Mouse (Mus musculus) left cerebral cortex, adult 18-20 months (tissue): Measurements from ENCODE around the gene Sparcl1. TPM values are rescaled to one million over a fixed set of nuclear protein-coding genes. Genes with fewer than 3 reads are reported as not detected.

Source experiments
- DNase-seq, 2 experiments: peaks; one replicate each; pipeline ENCODE4 v3.0.0; 2021 to 2022; ENCODE audit warnings: low spot score in 2 of 2, mixed read lengths in 1 of 2
- microRNA-seq, 2 experiments: library from miRNA; unstranded; fragments of <30 nt; microRNA quantifications; one replicate each; pipeline ENCODE4 v1.2.0; 2021
- total RNA-seq, 2 experiments: library from RNA; stranded (reverse); gene quantifications; 2 replicates each; pipeline ENCODE4 v1.2.3; 2021

The Sparcl1 gene
- total RNA-seq, 2 experiments from 2014 or later: 1,509 to 1,567 TPM

DNA sequence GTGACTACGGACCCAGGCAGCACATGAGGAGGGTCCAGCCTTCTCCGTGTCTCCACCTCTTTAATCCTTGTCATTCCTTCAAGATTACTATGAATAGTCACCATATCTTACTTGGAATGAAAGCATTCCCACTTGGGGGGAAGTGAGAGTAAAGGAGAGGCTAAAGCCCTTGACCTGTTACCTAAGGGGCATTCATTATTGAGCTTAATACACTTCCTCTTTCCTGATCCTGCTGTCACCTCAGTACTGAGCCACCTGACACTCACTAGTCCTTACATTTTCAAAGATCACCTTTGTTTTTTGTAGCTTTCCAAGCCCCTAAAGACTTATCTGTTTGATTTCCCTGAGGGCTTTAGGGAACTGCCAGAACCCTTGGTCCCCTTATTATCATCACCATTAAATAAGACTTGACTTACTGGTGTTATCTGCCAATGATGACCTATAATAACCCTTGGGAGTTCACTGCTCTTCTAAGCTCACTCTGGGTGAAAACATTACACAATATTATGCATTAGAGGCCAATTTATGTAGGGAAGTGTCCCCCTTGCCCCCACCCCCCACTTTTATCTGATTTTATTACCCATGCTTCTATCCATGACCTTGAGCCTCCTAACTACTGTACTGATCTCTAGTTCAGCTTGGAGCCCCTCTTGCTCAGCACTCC is 81.0 kb downstream of the Sparcl1 start:
- DNase-seq: no peak

Small RNAs within 50 kb of the gene (microRNA-seq; reads per million reads assigned to microRNA genes)
- gene Mir5619: 0 to 0.85 reads per million in 2 experiments

Other genes with a start within 250 kb of the Sparcl1 start
- gene Klhl8, start 202.5 kb downstream of the Sparcl1 start, total RNA-seq: 10 to 100 TPM; 36.0 to 39.0 TPM
- gene Hsd17b13, start 136.3 kb downstream of the Sparcl1 start, total RNA-seq: under 1 TPM; 0.30 to 0.44 TPM
- 10 to 100 TPM; 49.0 to 52.9 TPM for gene Hsd17b11, start 91.8 kb downstream of the Sparcl1 start, total RNA-seq
- 10 to 100 TPM; 60.5 to 62.1 TPM for gene Nudt9, start 67.4 kb downstream of the Sparcl1 start, total RNA-seq
- gene Gm17660, start 36.1 kb downstream of the Sparcl1 start, total RNA-seq: not detected
- gene Dspp, start 57.0 kb upstream of the Sparcl1 start, total RNA-seq: under 1 TPM in 1 of 2 experiments, not detected in 1; 0.16 TPM
- gene Dmp1, start 88.9 kb upstream of the Sparcl1 start, total RNA-seq: 1 to 10 TPM; 6.7 to 7.2 TPM
- under 1 TPM; 0.16 to 0.35 TPM for gene Ibsp, start 185.4 kb upstream of the Sparcl1 start, total RNA-seq
- not detected for gene Mepe, start 211.6 kb upstream of the Sparcl1 start, total RNA-seq